Mouse (Mus musculus) T-helper 17 cell (primary cell): ENCODE data around the gene Il1b.

Experiments used
- in situ Hi-C, 2 experiments: fragments of 300-600 bp; cut with MboI, MseI; formaldehyde crosslinking; loops; 1 replicate in 1 of 2; 2 replicates in 1 of 2; pipeline ENCODE4 v1.15.1; 2025; ENCODE audit warnings: high pct_unique_total_duplicates in 2 of 2

Gene Il1b

GRCm38 (mm10) chr2:129369615-129370014 lies 1.3 kb downstream of the Il1b start:
- in situ Hi-C loops, result no loop called here

GRCm38 (mm10) chr2:129368795-129369194 lies 2.1 kb downstream of the Il1b start:
- in situ Hi-C loops, result no loop called here

- in situ Hi-C loops, result no loop called here
Observed at GRCm38 (mm10) chr2:129368106-129368505, 2.8 kb downstream of the Il1b start.

GRCm38 (mm10) chr2:129367246-129367645 lies 3.7 kb downstream of the Il1b start:
- in situ Hi-C loops, result no loop called here

- in situ Hi-C loops, result no loop called here
Observed at GRCm38 (mm10) chr2:129360975-129361560, 9.9 kb downstream of the Il1b start.

- in situ Hi-C loops, result no loop called here
Observed at GRCm38 (mm10) chr2:129360197-129360596, 10.7 kb downstream of the Il1b start.

- in situ Hi-C loops, result loop anchor here in 1 of 2 experiments (5.0 kb wide), 1 partner anchor 36 kb away; no protein-coding TSS in a partner anchor
Observed at GRCm38 (mm10) chr2:129338138-129338621, 32.8 kb downstream of the Il1b start.

- in situ Hi-C loops, result no loop called here
Observed at GRCm38 (mm10) chr2:129333471-129333870, 37.5 kb downstream of the Il1b start.

GRCm38 (mm10) chr2:129330540-129330939 lies 40.4 kb downstream of the Il1b start:
- in situ Hi-C loops, result no loop called here

GRCm38 (mm10) chr2:129330024-129330423 lies 40.9 kb downstream of the Il1b start:
- in situ Hi-C loops, result no loop called here

GRCm38 (mm10) chr2:129328238-129328637 lies 42.7 kb downstream of the Il1b start:
- in situ Hi-C loops, result loop anchor here in 1 of 2 experiments (10.0 kb wide), 1 partner anchor 423 kb away; no protein-coding TSS in a partner anchor

- in situ Hi-C loops, result loop anchor here in 1 of 2 experiments (10.0 kb wide), 1 partner anchor 419 kb away; no protein-coding TSS in a partner anchor
Observed at GRCm38 (mm10) chr2:129324216-129324615, 46.7 kb downstream of the Il1b start.

GRCm38 (mm10) chr2:129322117-129322635 lies 48.8 kb downstream of the Il1b start:
- in situ Hi-C loops, result loop anchor here in 1 of 2 experiments (10.0 kb wide), 1 partner anchor 417 kb away; no protein-coding TSS in a partner anchor

GRCm38 (mm10) chr2:129320033-129320605 lies 50.8 kb downstream of the Il1b start:
- in situ Hi-C loops, result loop anchor here in 1 of 2 experiments (10.0 kb wide), 1 partner anchor 415 kb away; no protein-coding TSS in a partner anchor

- in situ Hi-C loops, result no loop called here
Observed at GRCm38 (mm10) chr2:129315831-129316230, 55.1 kb downstream of the Il1b start.

- in situ Hi-C loops, result no loop called here
Observed at GRCm38 (mm10) chr2:129314880-129315279, 56.1 kb downstream of the Il1b start.
